Mouse (Mus musculus): ENCODE measurements around the gene Foxr2. TPM values are rescaled to one million over a fixed set of nuclear protein-coding genes. Genes with fewer than 3 reads are reported as not detected.

The Foxr2 gene
- polyA plus RNA-seq, 1 experiment from 2014 or later = not detected

Other genes with a start within 250 kb of the Foxr2 start
- gene Usp51, start 112.3 kb upstream of the Foxr2 start, polyA plus RNA-seq (2014; fragmentation: Nextera tagmentation; extraction: Ambion mirVana) = 0.84 and 0.93 TPM in 2 replicates
- 28.7 and 34.7 TPM in 2 replicates for gene Mageh1, start 81.2 kb upstream of the Foxr2 start, polyA plus RNA-seq (2014; fragmentation: Nextera tagmentation; extraction: Ambion mirVana)
- 1.6 and 1.9 TPM in 2 replicates for gene Rragb, start 21.2 kb downstream of the Foxr2 start, polyA plus RNA-seq (2014; fragmentation: Nextera tagmentation; extraction: Ambion mirVana)
- 0.62 and 1.0 TPM in 2 replicates for gene Klf8, start 118.7 kb downstream of the Foxr2 start, polyA plus RNA-seq (2014; fragmentation: Nextera tagmentation; extraction: Ambion mirVana)

Data from heart, embryonic 14.5 days (tissue).